Mouse (Mus musculus) layer of hippocampus, postnatal 25 days (tissue): ENCODE measurements at regions not wholly inside any gene's neighbourhood (a gene's known extent, or its start where the extent isn't known, plus 50 kb on each side); places are given as distances from the start of the nearest gene placed in this dataset.
A peak's percentile ranks its signal among the peaks of the same experiment; 100 is the strongest.
"Not testable (repeated sequence)": the region's sequence is repeated elsewhere in the genome, so short reads cannot be mapped to it uniquely, and the experiment has no call there.

ENCODE experiments used
- DNase-seq, 2 experiments: peaks; one replicate each; pipeline ENCODE4 v3.0.0; 2022; ENCODE audit warnings: mixed read lengths in 2 of 2, low spot score in 1 of 2; ENCODE audit errors: extremely low spot score in 1 of 2

DNA sequence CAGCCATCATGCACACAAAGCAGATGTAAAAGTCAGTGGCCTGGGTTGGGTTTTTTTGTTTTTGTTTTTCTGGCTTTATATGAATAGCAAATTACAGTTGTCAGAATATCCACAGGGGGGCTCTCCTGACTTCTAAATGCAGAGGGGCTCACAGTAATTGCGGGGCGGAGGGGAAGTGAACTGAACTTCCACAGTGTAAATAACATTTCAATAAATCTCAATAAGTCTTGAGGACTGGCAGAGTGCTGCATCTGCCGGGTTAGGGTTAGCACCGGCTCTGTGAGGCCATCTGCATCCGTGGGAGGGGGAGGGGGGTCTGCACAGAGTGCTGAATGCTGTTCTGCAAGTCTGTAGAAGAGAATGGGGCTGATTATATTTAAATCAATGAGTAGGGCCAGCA is 50.3 kb upstream of the Arl4c start:
- DNase-seq, result peak in 1 of 2 experiments; percentile 22

DNA sequence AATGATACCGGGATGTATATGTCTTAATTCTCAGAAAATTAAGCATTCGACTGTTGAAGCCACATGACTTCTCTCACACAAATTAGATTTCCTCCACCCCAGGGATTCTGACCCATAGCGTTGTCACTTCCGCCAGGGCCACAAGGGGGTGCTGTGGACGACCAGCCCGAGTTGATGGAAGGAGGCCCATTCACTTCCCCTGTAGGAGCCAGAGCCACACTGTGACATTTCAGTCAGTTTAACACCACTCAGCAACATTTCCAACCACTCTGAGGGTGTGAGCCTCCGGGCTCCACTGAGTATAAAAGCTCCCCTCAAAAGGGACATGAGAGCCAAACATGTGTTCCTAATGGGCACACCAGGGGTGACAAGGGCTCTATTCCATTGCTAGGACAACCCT is 54.6 kb upstream of the Arl4c start:
- DNase-seq, result peak; percentile 50 to 74

DNA sequence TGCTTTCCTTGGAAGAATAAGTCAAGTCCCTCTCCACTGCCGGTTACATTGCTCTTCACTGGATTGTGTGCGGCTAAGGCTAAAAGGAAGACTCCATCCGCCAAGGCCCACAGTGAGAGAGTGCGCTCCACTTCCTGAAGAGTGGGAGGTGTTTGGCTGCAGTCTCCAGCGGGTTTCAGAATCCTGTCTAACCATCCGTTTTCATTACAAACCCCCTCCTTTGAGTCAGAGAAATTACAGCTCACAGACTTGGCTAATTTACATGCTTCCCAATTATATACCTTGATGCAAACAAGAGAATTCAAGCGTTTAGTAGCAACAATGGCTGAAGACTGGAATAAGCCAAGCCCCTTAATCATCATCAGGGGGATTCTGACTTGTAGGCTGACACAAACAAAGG is 55.1 kb upstream of the Arl4c start:
- DNase-seq, result no peak

GRCm38 (mm10) chr1:88757746-88758145 is 55.7 kb upstream of the Arl4c start:
- DNase-seq, result no peak

GRCm38 (mm10) chr1:88760643-88761042 is 58.6 kb upstream of the Arl4c start:
- DNase-seq, result no peak

GRCm38 (mm10) chr1:88761121-88761520 is 59.1 kb upstream of the Arl4c start:
- no peak for DNase-seq

- no peak for DNase-seq
Measured at GRCm38 (mm10) chr1:88763725-88764364, 61.8 kb upstream of the Arl4c start.

GRCm38 (mm10) chr1:88764478-88764877 is 62.5 kb upstream of the Arl4c start:
- no peak for DNase-seq

DNA sequence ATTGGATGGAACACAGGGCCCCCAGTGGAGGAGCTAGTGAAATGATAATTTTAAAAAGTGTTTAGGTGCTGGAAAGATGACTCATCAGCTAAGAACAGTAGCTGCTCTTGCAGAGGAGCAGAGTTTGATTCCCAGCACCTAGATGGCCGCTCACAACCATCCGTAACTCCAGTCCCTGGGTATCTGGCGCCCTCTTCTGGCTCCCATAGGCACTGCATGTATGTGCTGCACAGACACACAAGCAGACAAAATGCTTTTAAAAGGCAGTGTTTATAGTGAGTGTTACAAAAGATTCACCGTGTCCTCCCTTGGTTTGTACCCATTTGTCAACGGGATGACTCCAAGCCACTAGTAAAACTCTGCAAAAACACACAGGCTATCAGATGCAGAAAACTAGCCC is 75.0 kb upstream of the Arl4c start:
- DNase-seq, result no peak

DNA sequence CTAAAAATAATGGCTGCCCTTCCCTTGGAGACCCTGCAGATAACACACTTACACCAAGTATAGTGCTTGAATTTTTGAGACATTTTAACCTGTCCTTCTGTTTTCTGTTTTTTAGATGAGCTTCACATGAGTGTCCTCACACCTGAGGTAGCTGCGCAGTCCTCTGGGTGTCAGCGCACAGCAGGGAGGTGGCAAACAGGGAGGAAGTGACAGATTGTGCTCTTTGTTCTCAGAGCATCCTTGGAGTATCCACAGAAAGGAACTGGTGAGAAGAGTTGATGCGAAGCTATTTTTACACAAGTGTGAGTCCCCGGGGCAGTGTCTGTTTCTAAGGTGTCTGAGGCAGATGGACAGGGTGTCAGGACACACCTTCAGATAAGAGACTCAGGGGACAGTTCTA is 78.2 kb upstream of the Arl4c start:
- DNase-seq, result no peak

DNA sequence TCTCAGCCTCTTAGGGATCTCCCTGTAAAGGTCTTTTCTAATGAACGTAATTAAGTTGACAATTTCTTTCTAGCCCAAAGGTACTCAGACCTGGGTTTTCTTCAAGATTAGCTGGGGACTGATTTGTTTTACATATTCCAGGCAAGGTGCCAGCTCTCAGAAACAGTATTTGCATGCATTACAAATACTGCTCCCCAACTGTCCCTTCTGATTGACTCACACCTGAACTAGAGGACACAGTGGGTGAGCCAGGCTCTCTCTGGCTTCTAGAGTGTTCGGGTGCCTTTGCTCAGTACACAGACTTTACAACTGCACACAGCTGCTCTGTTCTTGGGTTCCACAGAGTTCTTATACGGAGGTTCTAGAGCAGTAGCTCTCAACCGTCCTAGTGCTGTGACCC is 81.1 kb upstream of the Arl4c start:
- DNase-seq, result no peak

DNA sequence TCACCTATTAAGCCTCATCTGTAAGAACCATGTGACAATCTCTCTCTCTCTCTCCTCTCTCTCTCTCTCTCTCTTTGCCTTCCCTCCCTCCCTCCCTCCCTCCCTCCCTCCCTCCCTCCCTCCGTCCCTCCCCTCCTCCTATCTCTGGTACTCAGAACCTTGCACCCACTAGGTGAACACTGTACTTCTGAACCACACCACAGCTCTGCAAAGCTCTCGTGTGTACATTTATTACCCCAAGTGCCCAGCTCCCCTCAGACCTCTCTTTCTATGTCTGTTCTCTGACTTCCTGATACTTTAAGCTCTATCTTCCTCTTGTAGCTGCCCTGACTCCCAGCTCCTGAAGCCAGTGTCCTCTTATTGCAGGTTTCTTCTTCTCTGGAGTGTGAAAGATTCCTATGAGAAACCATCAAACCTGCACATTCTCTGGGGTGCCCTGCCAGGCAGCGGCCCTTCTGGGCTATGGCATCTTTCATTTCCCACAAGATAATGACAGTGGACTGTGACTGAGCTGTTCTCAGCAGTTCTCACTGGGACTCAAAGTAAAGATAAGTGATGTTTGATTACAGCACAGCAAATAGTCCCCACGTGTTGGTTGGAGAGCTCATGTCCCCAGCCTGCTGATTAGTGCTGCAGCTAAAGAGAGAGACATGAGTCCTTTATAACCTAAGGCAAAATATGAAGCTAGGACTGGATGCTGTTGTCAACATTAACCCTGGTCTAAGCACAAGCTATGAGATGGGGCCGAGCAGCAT is 83.0 kb upstream of the Arl4c start:
- DNase-seq, result no peak

DNA sequence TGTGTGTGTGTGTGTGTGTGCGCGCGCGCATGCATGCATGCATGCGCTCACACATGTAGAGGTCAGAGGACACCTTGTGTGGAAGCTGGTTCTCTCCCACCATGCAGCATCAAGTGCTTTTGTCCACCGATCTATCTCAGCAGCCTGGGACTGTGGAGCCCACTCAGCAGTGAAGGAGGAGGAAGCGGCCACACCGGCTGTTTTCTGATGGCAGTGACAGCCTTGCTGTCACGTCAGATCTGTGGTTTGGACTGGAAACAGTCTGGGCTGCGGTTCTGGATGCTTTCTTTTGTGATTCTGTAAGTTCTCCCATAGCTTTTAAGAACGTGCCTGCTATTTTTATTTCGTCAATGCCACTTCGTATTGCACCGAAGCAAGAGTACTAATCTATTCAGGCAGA is 84.0 kb upstream of the Arl4c start:
- no peak for DNase-seq

GRCm38 (mm10) chr1:88790674-88791073 is 88.7 kb upstream of the Arl4c start:
- no peak for DNase-seq

DNA sequence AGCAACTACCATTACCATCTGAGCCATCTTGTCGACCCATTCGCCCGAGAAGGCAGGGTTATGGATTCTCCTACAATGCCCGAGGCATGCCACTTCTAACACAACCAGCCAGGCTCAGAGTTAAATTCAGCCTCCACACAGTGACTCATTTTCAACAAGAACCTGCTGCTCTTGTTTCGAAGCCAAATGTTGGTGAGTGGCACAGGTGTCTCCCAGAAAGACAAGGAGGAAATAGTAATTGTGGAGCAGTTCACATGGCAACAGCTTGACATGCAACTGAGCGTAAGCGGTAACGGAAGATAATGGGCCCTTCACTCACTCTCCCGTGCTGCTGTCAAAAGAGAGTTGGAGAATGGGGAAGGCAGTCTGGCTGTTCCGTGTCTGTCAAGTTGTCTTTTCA is 92.9 kb upstream of the Arl4c start:
- peak in 1 of 2 experiments; percentile 26 for DNase-seq

DNA sequence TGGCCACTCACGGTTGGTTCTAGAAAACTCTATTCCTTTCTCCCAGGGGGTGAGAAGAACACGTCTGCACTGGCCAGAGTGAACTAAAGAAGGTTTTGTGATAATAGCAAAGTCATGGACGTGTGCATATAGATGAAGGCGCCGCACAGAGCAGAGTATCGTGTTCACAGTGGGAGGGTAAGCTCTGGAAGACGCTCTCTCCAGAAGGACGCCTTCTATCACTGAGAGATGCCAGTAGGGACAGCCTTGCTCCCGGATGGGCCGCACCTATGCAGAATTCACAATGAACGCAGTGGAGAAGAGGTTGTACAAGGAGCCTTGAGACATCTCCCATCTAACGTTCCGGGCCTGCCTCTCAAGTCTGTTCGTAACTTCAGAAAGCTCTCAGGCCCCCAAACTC is 96.5 kb upstream of the Arl4c start:
- no peak for DNase-seq

DNA sequence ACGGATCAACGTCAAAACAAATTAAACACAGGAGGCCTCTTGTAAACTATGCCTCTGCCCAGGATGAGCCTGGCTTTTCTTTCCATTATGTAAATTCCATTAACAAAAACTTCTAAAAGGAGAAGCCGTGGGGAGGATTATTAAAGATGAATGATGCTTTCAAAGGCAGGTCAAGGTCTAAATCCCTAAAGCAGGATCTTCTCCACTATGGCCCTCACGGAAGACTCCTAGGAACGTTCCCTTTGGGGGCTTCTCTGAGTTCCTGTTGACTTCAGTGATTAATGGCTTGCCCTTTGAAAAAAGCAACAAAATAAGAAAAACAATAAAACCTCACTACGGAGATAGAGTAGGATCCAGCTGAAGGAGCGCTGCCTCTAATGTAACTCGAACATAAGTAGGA is 96.9 kb upstream of the Arl4c start:
- no peak for DNase-seq

DNA sequence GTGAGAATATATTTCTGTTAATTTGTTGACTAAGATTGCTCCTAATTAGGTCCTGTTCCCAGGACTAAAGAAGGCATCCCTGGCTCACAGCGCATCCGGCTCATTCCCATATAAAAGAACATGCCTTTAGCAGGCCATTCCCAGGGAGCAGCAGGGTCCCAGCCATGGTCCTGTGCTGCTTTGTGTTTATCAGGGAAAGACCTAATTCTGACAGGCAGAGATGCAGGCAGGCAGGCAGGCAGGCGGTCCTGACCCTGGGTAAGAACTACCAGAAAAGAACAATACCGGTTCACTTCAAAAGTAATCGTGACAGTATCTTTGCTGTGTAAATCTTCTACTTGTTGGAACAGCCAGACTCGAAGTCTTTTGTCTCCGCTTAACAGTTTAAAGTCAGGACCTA is 97.3 kb upstream of the Arl4c start:
- no peak for DNase-seq

GRCm38 (mm10) chr1:88799789-88800188 is 97.8 kb upstream of the Arl4c start:
- no peak for DNase-seq

GRCm38 (mm10) chr1:88800411-88800810 is 98.4 kb upstream of the Arl4c start:
- DNase-seq, result no peak

DNA sequence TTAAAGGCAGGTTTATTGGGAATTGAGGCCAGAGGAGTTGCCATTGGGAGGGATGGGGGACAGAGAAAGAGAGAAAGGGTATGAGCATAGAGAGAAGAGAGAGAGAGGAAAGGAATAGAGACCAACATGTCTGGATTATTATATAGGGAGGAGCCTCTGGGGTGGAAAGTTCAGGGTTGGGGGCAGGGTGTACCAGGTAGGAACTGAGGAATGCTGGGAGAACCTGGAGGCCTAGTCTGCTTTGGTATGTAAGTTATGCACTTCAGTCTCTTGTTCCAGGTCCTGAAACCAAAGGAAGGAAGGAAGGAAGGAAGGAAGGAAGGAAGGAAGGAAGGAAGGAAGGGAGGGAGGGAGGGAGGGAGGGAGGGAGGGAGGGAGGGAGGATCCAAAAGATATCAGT is 99.1 kb upstream of the Arl4c start:
- not testable (repeated sequence) for DNase-seq

DNA sequence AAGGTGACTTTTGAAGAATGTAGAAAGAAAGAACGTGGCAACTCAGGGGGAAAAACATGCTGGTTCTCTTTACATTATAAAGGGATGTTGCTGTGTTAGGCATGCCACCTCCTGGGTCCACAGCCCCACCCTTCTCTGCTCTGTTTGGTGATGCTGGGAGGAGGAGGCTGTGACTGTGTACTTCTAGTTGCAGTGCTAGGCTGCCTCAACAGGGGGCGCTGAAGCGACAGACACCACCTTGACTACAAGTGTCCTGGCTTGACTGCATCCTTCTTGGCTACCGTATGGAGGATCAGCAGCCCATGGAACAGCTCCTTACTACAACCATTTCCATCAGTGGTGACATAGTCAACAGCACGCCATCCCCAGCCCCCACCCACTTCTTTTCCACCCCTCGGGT is 104.9 kb upstream of the Arl4c start:
- peak in 1 of 2 experiments; percentile 45 for DNase-seq
